Mouse (Mus musculus): Measurements from ENCODE around the gene Rnase12. TPM values are rescaled to one million over a fixed set of nuclear protein-coding genes. Genes with fewer than 3 reads are reported as not detected.
A peak's percentile ranks its signal among the peaks of the same experiment; 100 is the strongest.

Gene Rnase12
- polyA plus RNA-seq, 1 experiment from 2014 or later = not detected

DNA sequence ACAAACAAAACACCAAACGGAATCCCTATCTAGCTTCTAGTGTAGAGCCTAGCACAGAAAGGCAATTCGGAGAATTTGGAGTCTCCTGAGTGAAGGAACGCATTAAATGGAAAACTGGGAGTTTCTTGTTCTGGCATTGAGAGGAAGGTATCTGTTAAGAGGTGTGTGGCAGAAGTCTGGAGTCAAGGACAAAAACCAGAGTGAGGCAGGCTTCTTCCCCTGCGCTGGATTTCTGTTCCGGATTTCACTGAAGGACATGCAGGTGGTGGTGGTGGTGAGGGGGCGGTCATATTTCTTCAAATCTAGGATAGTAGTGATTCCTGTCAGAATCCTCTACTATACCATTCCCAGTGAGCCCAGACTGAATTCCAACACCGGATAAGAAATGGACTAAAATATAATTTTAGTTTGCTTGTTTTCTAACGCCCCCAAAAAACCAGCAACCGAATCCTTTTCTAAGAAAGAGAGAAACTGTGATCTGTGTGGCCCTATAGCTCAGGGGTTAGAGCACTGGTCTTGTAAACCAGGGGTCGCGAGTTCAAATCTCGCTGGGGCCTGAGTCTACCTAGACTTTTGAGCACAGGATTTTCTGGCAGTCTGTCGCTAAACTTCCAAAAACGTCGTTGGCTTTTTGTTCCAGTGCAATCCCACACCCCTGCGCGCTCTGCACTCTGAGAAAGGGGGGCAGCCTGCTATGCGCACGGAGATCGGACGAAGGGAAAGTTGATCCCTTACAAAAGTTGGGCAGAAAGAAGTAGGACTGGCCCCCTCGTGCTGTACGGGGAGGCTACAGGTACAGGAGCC, 30.9 kb upstream of the Rnase12 start:
- Histone ChIP-seq H3K4me1 (ENCODE audit: control insufficient read depth, insufficient read depth, low read depth, low read length) (peaks cover 3% of the 10 kb centered on the region), H3K4me2 (ENCODE audit: low read length) (peak overlapping the region; percentile 78)
- under 1% methylated on average over 23 of the region's 23 CpGs for WGBS

DNA sequence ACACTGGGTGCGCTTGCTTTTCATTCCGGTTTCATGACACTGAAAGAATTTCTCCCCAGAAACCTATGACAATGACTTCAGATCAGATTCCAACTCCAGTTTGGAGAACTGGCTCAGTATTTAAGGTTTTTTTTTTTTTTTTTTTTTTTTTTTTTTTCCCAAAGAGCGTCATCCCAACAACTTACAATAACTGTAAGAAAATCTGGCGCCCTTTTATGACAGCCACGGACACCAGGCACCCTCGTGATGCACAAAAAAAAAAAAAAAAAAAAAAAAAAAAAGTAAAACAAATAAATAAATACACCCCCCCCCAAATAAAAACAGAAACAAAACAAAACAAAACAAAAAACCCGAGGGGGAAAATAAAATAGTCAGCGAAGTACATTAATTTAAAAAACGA, 30.3 kb upstream of the Rnase12 start:
- 11% methylated on average over 9 of the region's 9 CpGs for WGBS

More for the DNA sequence above, 30.9 kb upstream of the Rnase12 start:
- peak overlapping the region; percentile 64 for H3K9ac ChIP-seq (ENCODE audit: low read depth, low read length)
- no peaks in the 10 kb centered on the region for H3K9me3 ChIP-seq (ENCODE audit: control insufficient read depth, low read length)
- H3K27ac ChIP-seq (ENCODE audit: low read depth, low read length) = peak overlapping the region; percentile 83
- peak; percentile 34 for ATAC-seq
- H3K27me3 ChIP-seq (replicated peaks; ENCODE audit: control insufficient read depth, insufficient read depth, low read length) = peaks cover 4% of the 10 kb centered on the region
- peak overlapping the region; percentile 84 for H3K4me3 ChIP-seq (ENCODE audit: low read length)
- no peaks in the 10 kb centered on the region for H3K36me3 ChIP-seq (ENCODE audit: control insufficient read depth, insufficient read depth, low read length)

DNA sequence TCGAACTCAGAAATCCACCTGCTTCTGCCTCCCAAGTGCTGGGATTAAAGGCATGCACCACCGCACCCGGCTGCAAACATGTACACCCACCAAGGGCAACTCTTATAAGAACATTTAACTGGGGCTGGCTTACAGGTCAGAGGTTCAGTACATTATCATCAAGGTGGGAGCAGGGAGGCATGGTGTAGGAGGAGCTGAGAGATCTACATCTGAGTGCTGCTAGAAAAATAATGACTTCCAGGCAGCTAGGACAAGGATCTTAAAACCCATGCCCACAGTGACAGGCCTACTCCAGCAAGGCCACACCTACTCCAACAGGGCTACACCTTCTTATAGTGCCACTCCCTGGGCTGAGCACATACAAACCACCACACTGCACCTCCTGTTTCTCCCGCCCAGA, 28.4 kb upstream of the Rnase12 start:
- H3K9me3 ChIP-seq (ENCODE audit: control insufficient read depth, low read length) = no peaks in the 10 kb centered on the region
- peaks cover 4% of the 10 kb centered on the region for H3K27me3 ChIP-seq (replicated peaks; ENCODE audit: control insufficient read depth, insufficient read depth, low read length)
- WGBS = 79% methylated on average over 4 of the region's 4 CpGs
- no peak overlapping the region for H3K4me3 ChIP-seq (ENCODE audit: low read length)
- H3K9ac ChIP-seq (ENCODE audit: low read depth, low read length) = no peak overlapping the region
- no peak for ATAC-seq
- no peak overlapping the region for H3K4me2 ChIP-seq (ENCODE audit: low read length)
- no peak overlapping the region for H3K27ac ChIP-seq (ENCODE audit: low read depth, low read length)
- no peaks in the 10 kb centered on the region for H3K36me3 ChIP-seq (ENCODE audit: control insufficient read depth, insufficient read depth, low read length)
- H3K4me1 ChIP-seq (ENCODE audit: control insufficient read depth, insufficient read depth, low read depth, low read length) = peaks cover 7% of the 10 kb centered on the region

More for the DNA sequence above, 30.3 kb upstream of the Rnase12 start:
- no peak overlapping the region; the same call in 1 of the 2 replicates for H3K9ac ChIP-seq (ENCODE audit: low read depth, low read length)
- no peaks in the 10 kb centered on the region for H3K36me3 ChIP-seq (ENCODE audit: control insufficient read depth, insufficient read depth, low read length)
- no peak overlapping the region; the same call in 1 of the 2 replicates for H3K27ac ChIP-seq (ENCODE audit: low read depth, low read length)
- H3K4me1 ChIP-seq (ENCODE audit: control insufficient read depth, insufficient read depth, low read depth, low read length) = peaks cover 4% of the 10 kb centered on the region
- peak overlapping the region; percentile 78 for H3K4me2 ChIP-seq (ENCODE audit: low read length)
- peak overlapping the region; percentile 84 for H3K4me3 ChIP-seq (ENCODE audit: low read length)
- H3K27me3 ChIP-seq (replicated peaks; ENCODE audit: control insufficient read depth, insufficient read depth, low read length) = peaks cover 4% of the 10 kb centered on the region
- ATAC-seq = no peak
- H3K9me3 ChIP-seq (ENCODE audit: control insufficient read depth, low read length) = no peaks in the 10 kb centered on the region

DNA sequence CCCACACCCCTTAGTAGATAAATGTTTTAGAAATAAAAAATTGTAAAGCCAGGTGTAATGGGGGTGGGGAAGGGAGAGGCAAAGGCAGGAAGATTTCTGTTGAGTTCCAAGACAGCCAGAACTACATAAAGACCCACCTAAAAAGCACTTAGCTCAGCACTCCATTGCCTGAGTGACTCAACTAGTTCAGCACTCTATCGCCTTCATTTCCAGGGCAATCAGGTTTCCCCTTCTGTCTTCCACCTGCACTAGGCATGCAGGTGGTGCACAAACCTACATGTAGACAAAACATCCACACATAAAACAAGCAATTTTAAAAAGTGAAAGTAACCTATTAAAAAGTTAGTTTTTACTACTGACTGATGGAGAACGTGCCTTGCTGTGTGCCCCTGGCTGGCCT, 27.6 kb upstream of the Rnase12 start:
- peaks cover 4% of the 10 kb centered on the region for H3K27me3 ChIP-seq (replicated peaks; ENCODE audit: control insufficient read depth, insufficient read depth, low read length)
- WGBS = 74% methylated on average over 2 of the region's 2 CpGs
- ATAC-seq = no peak

DNA sequence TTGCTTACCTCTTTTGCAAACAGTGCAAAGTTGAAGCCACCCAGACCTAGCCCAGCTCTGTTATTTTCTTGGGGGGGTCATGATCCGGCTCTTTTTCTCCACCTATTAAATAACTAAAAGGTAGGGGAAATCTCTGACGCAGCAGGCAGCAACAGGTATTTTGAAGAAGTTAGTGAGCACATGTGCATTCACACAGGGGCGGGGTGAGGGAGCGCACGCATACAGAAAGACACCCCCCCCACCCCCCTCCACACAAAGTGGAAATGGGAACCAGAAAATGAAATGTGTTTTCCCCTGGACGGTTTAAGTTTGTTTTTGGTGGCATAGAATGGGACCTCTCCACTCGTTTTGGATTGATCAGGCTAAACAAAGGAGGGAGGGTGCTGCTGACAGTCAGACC, 26.3 kb upstream of the Rnase12 start:
- H3K27me3 ChIP-seq (replicated peaks; ENCODE audit: control insufficient read depth, insufficient read depth, low read length) = peaks cover 4% of the 10 kb centered on the region
- H3K9ac ChIP-seq (ENCODE audit: low read depth, low read length) = no peak overlapping the region

More for the DNA sequence above, 27.6 kb upstream of the Rnase12 start:
- Histone ChIP-seq H3K27ac (ENCODE audit: low read depth, low read length) (no peak overlapping the region), H3K4me1 (ENCODE audit: control insufficient read depth, insufficient read depth, low read depth, low read length) (peaks cover 7% of the 10 kb centered on the region), H3K9ac (ENCODE audit: low read depth, low read length) (no peak overlapping the region), H3K9me3 (ENCODE audit: control insufficient read depth, low read length) (no peaks in the 10 kb centered on the region), H3K36me3 (ENCODE audit: control insufficient read depth, insufficient read depth, low read length) (no peaks in the 10 kb centered on the region), H3K4me2 (ENCODE audit: low read length) (no peak overlapping the region), H3K4me3 (ENCODE audit: low read length) (no peak overlapping the region)

DNA sequence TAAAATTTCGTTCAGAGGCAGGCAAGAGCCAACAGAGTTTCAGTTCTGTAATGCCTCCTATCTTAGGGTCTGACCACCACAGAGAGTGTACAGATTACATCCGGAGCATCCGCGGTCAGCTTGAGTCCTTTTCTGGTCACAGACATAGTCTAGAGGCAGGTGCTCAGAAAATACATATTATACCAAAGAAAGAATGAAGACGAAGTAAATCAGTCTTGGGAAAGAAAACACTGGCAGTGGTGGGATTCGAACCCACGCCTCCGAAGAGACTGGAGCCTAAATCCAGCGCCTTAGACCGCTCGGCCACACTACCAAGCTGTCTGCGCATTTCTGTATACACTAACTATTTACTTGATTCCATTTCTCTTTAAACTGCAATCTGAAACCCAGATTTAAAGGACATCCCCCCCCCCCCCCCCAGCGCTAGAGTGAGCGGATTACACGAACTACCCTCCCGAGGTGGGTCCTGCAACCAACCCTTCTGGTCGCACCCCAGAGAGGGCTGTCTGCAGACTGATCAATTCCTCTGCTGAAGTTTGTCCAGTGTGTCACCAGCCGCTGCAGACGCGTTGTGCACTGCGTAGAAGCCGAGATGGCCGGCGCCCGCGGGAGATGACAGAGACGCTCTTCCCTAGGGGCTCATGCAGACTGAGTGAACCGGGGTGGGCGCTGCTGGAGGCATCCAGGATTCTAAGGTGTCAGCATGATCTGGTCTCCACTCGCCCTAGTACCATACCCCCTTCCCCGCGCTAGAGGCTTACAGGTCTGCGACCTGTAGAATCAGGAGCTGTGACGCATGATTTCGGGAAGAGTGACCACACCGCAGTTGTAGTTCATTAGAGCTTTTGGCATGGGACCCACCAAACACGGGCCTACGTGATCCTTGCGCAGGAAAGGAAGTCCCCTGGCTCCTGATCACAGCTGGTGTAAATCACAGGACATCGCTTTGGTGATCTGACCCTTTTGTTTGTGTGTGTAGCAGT, 25.4 kb upstream of the Rnase12 start:
- Histone ChIP-seq H3K9me3 (ENCODE audit: control insufficient read depth, low read length) (no peaks in the 10 kb centered on the region), H3K36me3 (ENCODE audit: control insufficient read depth, insufficient read depth, low read length) (no peaks in the 10 kb centered on the region), H3K27ac (ENCODE audit: low read depth, low read length) (no peak overlapping the region), H3K4me1 (ENCODE audit: control insufficient read depth, insufficient read depth, low read depth, low read length) (peaks cover 7% of the 10 kb centered on the region), H3K27me3 (replicated peaks; ENCODE audit: control insufficient read depth, insufficient read depth, low read length) (peaks cover 4% of the 10 kb centered on the region), H3K4me2 (ENCODE audit: low read length) (peak overlapping the region; percentile 87), H3K9ac (ENCODE audit: low read depth, low read length) (peak overlapping the region; percentile 63), H3K4me3 (ENCODE audit: low read length) (peak overlapping the region; percentile 59)
- ATAC-seq = peak; percentile 85
- 4% methylated on average over 39 of the region's 40 CpGs for WGBS

More for the DNA sequence above, 26.3 kb upstream of the Rnase12 start:
- 11% methylated on average over 7 of the region's 7 CpGs for WGBS
- no peaks in the 10 kb centered on the region for H3K36me3 ChIP-seq (ENCODE audit: control insufficient read depth, insufficient read depth, low read length)
- peaks cover 7% of the 10 kb centered on the region for H3K4me1 ChIP-seq (ENCODE audit: control insufficient read depth, insufficient read depth, low read depth, low read length)
- H3K9me3 ChIP-seq (ENCODE audit: control insufficient read depth, low read length) = no peaks in the 10 kb centered on the region
- peak overlapping the region; percentile 59 for H3K4me3 ChIP-seq (ENCODE audit: low read length)
- peak overlapping the region; percentile 87 for H3K4me2 ChIP-seq (ENCODE audit: low read length)
- no peak for ATAC-seq
- no peak overlapping the region for H3K27ac ChIP-seq (ENCODE audit: low read depth, low read length)

DNA sequence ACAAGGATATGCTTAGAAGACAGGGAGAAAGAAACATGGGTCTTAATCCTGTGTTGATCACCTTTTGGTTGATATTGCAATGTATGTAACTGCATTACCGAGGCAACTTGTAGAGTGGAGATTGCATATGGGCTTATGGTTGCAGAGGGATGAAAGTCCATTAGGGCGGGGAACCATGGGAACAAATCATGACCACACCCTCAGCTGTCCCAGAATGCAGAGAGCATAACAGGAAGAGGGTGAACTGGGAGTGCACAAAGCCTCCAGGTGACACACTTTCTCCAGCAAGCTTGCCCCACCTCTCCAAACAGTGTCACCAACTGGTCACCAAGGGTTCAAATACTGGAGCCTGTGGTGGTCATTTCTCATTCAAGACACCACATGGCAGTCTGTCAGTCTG, 23.6 kb upstream of the Rnase12 start:
- no peak overlapping the region for H3K9ac ChIP-seq (ENCODE audit: low read depth, low read length)
- H3K36me3 ChIP-seq (ENCODE audit: control insufficient read depth, insufficient read depth, low read length) = no peaks in the 10 kb centered on the region
- peaks cover 7% of the 10 kb centered on the region; the same call in 1 of the 2 replicates for H3K4me1 ChIP-seq (ENCODE audit: control insufficient read depth, insufficient read depth, low read depth, low read length)
- no peak for ATAC-seq
- WGBS = 89% methylated on average over 2 of the region's 2 CpGs
- H3K27ac ChIP-seq (ENCODE audit: low read depth, low read length) = no peak overlapping the region
- H3K4me3 ChIP-seq (ENCODE audit: low read length) = no peak overlapping the region
- peaks cover 4% of the 10 kb centered on the region for H3K27me3 ChIP-seq (replicated peaks; ENCODE audit: control insufficient read depth, insufficient read depth, low read length)
- H3K9me3 ChIP-seq (ENCODE audit: control insufficient read depth, low read length) = no peaks in the 10 kb centered on the region
- H3K4me2 ChIP-seq (ENCODE audit: low read length) = no peak overlapping the region

DNA sequence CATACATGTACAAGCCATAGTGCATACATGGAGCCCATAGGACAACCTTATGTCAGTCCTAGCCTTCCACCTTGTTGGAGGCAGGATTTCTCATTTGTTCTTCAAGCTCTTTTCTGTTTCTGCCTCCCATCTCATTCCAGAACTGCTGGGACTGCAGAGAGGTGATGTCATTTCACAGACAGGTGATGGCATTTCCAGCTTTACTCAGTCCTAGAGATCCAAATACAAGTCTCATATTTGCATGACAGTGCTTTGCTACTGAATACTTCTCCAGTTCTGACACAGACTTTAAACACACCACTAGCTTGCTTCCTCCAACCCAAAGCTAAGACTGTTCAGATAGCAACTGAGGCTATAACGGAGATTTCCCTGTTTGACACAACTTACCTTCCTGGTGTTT, 21.7 kb upstream of the Rnase12 start:
- H3K4me2 ChIP-seq (ENCODE audit: low read length) = no peak overlapping the region
- H3K36me3 ChIP-seq (ENCODE audit: control insufficient read depth, insufficient read depth, low read length) = no peaks in the 10 kb centered on the region
- H3K9ac ChIP-seq (ENCODE audit: low read depth, low read length) = no peak overlapping the region
- ATAC-seq = no peak
- no peak overlapping the region for H3K27ac ChIP-seq (ENCODE audit: low read depth, low read length)
- peaks cover 7% of the 10 kb centered on the region; the same call in 1 of the 2 replicates for H3K4me1 ChIP-seq (ENCODE audit: control insufficient read depth, insufficient read depth, low read depth, low read length)
- peaks cover 4% of the 10 kb centered on the region for H3K27me3 ChIP-seq (replicated peaks; ENCODE audit: control insufficient read depth, insufficient read depth, low read length)
- H3K9me3 ChIP-seq (ENCODE audit: control insufficient read depth, low read length) = no peaks in the 10 kb centered on the region
- no peak overlapping the region for H3K4me3 ChIP-seq (ENCODE audit: low read length)
- WGBS = 83% methylated on average over 1 of the region's 1 CpGs

DNA sequence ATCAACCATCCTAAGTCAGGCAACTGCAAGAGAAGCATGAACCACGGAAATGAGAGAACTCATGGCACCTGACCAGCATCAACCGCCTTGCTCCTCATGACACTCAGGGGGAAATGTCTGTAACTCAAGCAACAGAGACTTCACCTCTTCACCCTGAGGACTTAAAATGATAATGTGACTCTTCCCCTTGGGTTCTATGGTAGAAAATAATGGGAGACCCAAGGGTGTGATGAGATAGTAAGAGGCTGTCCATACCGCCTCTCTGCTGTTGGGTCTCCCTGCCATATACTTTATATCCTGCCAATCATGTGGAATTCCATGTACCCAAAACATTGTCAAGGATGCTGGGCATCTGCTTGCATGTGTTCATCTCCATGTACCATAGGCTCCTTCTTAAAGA, 16.9 kb upstream of the Rnase12 start, which contains the start of gene Olfr750:
Olfr750 (minus strand) TSS at position 101 of the 400 bp plus-strand sequence.
- Histone ChIP-seq H3K4me1 (ENCODE audit: control insufficient read depth, insufficient read depth, low read depth, low read length) (no peaks in the 10 kb centered on the region), H3K36me3 (ENCODE audit: control insufficient read depth, insufficient read depth, low read length) (no peaks in the 10 kb centered on the region), H3K4me3 (ENCODE audit: low read length) (no peak within 1 kb of the TSS), H3K4me2 (ENCODE audit: low read length) (no peak within 1 kb of the TSS), H3K27ac (ENCODE audit: low read depth, low read length) (no peak within 1 kb of the TSS), H3K9ac (ENCODE audit: low read depth, low read length) (no peak within 1 kb of the TSS), H3K9me3 (ENCODE audit: control insufficient read depth, low read length) (no peaks in the 10 kb centered on the region), H3K27me3 (replicated peaks; ENCODE audit: control insufficient read depth, insufficient read depth, low read length) (no peaks in the 10 kb centered on the region)
- 94% methylated on average over 3 of the region's 3 CpGs for WGBS
- ATAC-seq = no peak

Measured in hindbrain, embryonic 16.5 days (tissue).